Mouse (Mus musculus) telencephalon, adult 2 months (tissue): ENCODE measurements around the gene Ltb4r1.
"Not testable (repeated sequence)": the region's sequence is repeated elsewhere in the genome, so short reads cannot be mapped to it uniquely, and the experiment has no call there.

Experiments used
- DNase-seq: peaks from one replicate; pipeline ENCODE4 v3.0.0-alpha.2; 2011; ENCODE audit warnings: low read depth, low spot score

Gene Ltb4r1

GRCm38 (mm10) chr14:55745861-55746237 is 19.9 kb upstream of the Ltb4r1 start:
- DNase-seq = no peak

GRCm38 (mm10) chr14:55747051-55747847 is 18.5 kb upstream of the Ltb4r1 start:
- no peak for DNase-seq

- no peak for DNase-seq
Observed at GRCm38 (mm10) chr14:55757566-55757965, 8.2 kb upstream of the Ltb4r1 start.

- DNase-seq = no peak
Observed at GRCm38 (mm10) chr14:55758363-55758784, 7.4 kb upstream of the Ltb4r1 start, which contains the start of gene Cideb. TSS of gene Cideb (minus strand) at chr14:55758458.

- not testable (repeated sequence) for DNase-seq
Observed at GRCm38 (mm10) chr14:55760156-55760555, 5.6 kb upstream of the Ltb4r1 start.

GRCm38 (mm10) chr14:55761163-55761562 is 4.6 kb upstream of the Ltb4r1 start, which contains the start of gene Ltb4r2:
TSS of gene Ltb4r2 (plus strand) at chr14:55761428.
- DNase-seq = no peak

- no peak for DNase-seq
Observed at GRCm38 (mm10) chr14:55762001-55762821, 3.6 kb upstream of the Ltb4r1 start.

GRCm38 (mm10) chr14:55763166-55763565 is 2.6 kb upstream of the Ltb4r1 start:
- DNase-seq = no peak

GRCm38 (mm10) chr14:55767519-55768414 is 2.0 kb downstream of the Ltb4r1 start:
- DNase-seq = no peak

GRCm38 (mm10) chr14:55768555-55768954 is 2.8 kb downstream of the Ltb4r1 start:
- DNase-seq = no peak

- no peak for DNase-seq
Observed at GRCm38 (mm10) chr14:55769087-55769703, 3.4 kb downstream of the Ltb4r1 start.

- no peak for DNase-seq
Observed at GRCm38 (mm10) chr14:55776711-55777110, 10.9 kb downstream of the Ltb4r1 start.

GRCm38 (mm10) chr14:55777176-55777575 is 11.4 kb downstream of the Ltb4r1 start:
- no peak for DNase-seq

GRCm38 (mm10) chr14:55777806-55778205 is 12.0 kb downstream of the Ltb4r1 start:
- DNase-seq = no peak

GRCm38 (mm10) chr14:55778686-55779085 is 12.9 kb downstream of the Ltb4r1 start:
- no peak for DNase-seq

GRCm38 (mm10) chr14:55779656-55780055 is 13.9 kb downstream of the Ltb4r1 start:
- DNase-seq = no peak

- DNase-seq = no peak
Observed at GRCm38 (mm10) chr14:55780736-55781135, 15.0 kb downstream of the Ltb4r1 start.

- peak; percentile 50 for DNase-seq
Observed at GRCm38 (mm10) chr14:55781310-55781709, 15.5 kb downstream of the Ltb4r1 start.

GRCm38 (mm10) chr14:55782361-55782960 is 16.7 kb downstream of the Ltb4r1 start:
- no peak for DNase-seq

GRCm38 (mm10) chr14:55783171-55783957 is 17.6 kb downstream of the Ltb4r1 start:
- no peak for DNase-seq
